Mouse (Mus musculus) spleen, adult 2 months (tissue): ENCODE data around the gene Nemp1.

Source experiments
- CTCF ChIP-seq: fragments of 200-500 bp; IDR thresholded peaks from 2 replicates; pipeline ENCODE4 v1.5.1; 2011; ENCODE audit warnings: mild to moderate bottlenecking, inconsistent platforms; ENCODE audit not compliant: insufficient read depth, insufficient read length, insufficient replicate concordance; ENCODE audit errors: extremely low read depth
- POLR2A ChIP-seq: fragments of 200-500 bp; IDR thresholded peaks from 2 replicates; pipeline ENCODE4 v1.6.1; 2011; ENCODE audit warnings: low read depth, low read length, inconsistent platforms

- no peak for TF ChIP-seq CTCF
- TF ChIP-seq POLR2A = no peak
Observed at GRCm38 (mm10) chr10:127725136-127725535, 58.4 kb downstream of the Nemp1 start.
